Mouse (Mus musculus) layer of hippocampus, adult 9-10 months (tissue): ENCODE data around the gene Shld2.
"Not testable (repeated sequence)": the region's sequence is repeated elsewhere in the genome, so short reads cannot be mapped to it uniquely, and the experiment has no call there.

ENCODE experiments used
- DNase-seq: peaks from one replicate; pipeline ENCODE4 v3.0.0; 2022; ENCODE audit warnings: low spot score

Shld2 gene

DNA sequence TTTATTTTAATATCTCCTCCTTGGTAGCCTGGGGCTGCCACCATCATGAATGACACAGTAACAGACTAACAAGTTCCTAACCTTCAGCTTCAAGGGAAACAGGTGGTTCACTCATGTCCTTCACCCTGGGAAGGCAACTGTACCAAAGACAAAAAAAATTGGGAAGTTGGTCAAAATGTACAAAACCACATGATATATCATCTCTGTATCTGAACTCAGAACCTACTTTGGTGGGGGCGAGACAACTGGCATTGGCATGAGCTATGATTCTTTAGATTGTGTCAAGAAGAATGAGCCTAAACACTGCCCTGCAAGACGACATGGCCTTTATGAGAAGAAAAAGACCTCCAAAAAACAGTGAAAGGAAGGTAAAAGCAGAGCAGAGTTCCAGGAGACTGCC, 29.5 kb downstream of the Shld2 start:
- no peak for DNase-seq

DNA sequence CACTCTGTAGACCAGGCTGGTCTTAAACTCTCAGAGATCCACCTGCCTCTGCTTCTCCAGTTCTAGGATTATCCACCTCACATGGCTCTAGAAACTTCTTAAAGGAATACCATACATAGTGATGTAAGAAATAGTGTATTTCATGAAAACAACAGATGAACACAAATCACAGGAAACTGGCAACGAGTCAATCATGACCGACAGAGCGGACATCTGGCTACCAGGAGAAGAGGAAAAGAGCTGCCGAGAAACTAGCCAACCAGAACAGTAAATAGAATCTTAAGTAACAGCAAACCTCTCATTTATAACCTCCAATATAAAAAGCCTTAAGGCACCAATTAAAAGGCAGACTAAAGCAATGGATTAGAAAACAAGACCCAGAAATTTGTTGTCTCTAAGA, 30.6 kb downstream of the Shld2 start:
- no peak for DNase-seq

DNA sequence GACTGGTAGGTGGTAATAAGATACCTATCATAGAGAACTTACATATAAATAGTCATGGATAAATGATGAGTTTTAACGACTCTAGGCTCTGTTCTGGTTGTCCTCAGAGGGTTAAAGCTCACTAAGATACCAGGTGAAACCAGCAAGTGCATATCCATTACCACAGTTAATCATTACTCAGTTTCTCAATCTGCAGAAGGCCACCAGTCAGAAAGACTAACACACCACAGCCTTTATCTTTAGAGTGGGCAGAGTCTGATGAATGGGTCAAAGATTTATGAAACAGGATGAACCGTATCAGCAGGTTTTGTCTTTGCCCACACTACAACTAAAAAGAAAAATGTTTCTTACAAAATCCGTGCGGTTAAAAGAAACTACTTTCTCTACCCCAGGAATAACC, 35.1 kb downstream of the Shld2 start:
- DNase-seq = no peak

DNA sequence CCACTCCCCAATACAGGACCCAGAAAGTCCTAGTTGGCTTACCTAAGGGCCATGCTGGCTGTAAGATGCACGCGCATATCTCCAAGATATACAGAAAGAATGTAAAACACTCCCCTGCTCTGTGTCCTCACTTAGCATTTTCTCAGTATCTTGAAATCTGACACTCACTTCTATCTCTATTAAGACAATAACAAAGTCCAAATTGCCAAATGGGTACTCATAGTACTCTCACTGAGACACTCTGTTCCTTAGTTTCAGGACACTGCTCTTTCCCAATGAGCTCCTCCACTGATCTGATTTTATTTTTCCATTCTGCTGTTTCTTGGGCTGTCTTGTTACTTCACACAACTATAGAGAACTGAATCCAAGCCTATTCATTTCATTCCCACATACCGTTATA, 36.2 kb downstream of the Shld2 start:
- DNase-seq = no peak

DNA sequence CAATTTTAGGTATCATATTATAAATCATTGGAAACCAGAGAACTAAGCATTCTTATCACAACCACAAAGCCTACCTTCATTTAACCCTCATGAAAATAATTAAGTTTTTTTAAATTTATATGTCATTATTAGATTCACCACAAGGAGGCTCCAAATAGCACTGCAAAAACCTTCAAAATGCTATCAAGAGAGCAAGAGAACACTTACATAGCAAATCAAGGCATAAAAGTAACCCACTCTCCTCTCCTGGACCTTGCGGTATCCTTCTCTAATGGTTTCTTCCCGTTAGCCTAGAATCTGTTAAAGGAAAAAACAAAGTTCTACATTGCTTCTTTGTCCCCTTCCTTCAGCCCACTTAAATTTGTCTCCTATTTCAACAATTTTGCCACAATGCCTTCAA, 37.0 kb downstream of the Shld2 start:
- DNase-seq = no peak

DNA sequence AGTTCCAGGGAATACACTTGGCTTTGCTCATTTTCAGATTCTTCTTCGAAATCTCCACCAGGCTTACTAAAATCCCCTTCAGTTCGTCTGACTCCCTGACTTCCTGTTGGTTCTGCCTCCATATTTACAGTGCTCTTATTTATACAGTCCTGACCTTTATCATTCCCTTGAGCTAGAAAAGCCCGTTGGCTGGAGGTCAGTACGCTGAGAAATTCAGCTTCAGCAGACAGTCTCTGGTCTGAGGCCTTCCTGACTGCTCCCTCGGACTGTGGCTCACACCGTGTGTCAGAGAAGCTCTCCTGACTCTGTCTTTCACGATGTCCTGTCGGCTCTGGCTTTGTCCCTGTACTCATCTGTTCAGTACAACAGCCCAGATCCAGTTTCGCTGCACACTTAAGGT, 42.2 kb downstream of the Shld2 start:
- no peak for DNase-seq

DNA sequence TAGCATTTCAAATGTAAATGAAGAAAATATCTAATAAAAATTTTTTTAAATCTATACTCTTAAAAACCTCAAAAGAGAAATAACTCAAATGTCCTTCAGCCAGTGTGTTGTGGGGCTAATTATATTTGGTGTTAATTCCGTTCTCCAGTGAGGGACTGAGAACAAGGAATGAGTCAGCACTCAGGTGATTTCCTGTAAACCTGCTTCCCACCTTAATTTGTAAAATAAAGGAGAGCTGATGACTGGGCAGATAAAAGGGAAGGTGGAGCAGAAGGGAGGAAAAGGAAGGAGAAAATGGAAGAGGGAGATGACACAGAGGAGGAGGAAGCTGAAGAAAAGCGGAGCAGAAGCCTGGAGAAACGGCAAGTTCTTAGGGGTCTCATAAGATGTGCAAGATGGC, 51.8 kb downstream of the Shld2 start:
- DNase-seq = not testable (repeated sequence)

DNA sequence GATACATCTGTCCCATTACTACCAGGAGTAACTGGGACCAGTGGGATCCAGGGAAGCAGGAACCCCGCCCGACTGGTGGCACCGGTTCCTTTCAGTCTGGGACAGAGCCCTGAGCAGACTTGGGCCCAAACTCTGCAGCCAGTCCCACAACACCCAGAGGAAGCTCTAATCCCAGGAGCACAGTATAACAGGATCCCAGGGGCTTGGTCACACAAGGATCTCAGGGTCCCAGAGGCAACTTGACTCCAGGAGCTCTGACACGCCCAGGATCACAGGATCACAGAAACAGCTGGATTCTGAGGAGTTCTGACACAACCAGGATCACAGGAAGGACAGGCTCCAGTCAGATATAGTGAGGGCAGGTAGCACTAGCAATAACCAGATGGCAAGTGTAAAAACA, 57.0 kb downstream of the Shld2 start:
- no peak for DNase-seq

DNA sequence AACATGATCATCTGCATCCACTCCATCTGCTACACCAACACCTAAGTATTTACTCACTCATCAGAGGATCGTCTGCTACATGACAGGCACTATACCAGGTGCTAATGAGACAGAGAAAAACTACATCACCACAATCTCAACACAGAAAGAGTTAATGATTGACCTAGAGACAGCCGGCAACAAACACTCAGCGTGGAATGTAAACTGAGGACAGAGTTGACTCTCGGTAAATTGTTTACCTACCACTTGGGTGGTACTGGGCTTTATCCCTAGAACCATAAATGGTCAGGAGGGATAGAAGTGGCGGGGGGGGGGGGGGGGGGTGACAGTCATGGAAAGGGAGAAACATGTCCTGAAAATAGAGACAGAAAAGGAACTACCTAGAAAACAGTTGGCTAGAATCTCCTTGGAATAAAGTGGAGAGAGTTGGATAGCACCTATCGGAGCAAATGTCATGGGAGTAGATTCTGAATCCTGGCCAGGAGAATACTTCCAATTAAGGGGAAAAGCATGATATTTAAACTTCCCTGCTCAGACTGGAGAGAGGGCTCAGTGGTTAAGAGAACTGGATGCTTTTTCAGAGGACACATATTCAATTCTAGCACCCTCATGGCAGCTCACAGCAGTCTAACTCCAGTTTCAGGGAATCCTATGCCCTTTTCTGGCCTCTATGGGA, 57.7 kb downstream of the Shld2 start:
- DNase-seq = no peak

DNA sequence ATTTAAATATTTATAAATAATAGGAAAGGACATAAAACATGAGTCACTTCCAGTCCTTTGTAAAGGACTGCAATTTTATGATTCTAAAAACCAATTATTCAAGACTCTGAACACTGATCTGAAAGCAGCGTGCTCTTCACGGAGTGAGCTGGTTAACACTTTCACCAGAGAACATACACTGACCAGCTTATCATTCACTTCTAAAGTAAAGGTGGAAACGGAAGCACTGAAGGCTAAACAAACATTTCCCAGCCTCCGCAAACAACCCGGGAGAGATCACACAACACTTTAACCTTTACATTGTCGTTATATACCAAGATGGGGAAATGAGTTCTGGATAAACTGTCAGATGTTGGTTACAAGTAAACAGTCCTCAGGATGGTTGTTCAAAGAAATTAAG, 69.6 kb downstream of the Shld2 start:
- DNase-seq = no peak

DNA sequence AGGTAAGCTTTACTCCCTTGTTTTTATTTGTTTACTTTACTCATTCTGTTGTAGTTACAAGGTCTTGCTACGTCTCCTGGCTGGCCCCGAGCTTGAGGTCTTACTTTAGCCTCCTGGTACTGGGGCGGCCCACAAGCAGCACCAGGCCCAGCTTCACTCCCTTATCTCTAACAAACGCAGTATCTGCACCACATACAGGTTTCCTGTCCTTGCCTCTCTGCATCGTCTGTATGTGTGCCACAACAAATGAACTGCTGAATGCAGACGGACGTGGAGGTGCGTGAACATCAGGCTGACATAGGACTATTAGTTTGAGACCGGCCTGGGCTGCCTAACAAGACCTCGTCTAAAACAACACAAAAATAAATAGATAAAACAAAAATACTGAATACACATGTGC, 70.0 kb downstream of the Shld2 start:
- DNase-seq = no peak

DNA sequence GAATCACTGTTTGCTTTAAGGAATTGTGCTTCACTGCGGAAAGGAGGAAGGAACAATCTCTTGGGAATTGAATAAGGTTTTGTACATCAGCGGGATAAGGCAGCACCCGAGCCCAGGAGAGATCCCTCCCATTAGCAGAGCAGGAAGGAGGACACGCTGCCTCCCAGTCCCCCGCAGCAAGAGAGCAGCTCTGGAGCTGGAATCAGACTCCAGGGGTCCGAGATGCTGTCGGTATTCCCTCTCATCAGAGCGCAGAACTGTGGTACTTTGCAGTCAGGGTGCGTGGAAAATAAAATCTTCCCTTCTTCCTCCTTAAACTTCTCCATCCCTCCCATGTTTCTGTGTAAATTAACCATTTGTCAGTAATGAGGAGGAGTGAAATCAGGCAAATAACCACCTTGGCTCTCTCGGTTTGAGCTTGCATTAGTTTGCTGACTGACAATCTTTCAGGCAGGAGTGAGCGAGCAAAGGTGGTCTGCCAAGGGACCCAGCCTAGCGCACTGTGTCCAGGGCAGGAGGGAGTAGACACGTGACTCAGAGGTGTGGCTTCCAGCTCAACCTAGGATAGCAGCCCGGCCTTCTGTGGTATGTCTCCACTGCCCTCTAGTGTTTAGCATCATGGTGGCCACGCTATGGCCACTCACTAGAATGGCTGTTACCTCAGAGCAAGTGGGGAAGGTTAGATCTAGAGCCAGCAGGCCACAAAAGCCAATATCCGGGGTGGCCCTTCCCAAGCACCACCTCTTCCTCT, 75.5 kb downstream of the Shld2 start:
- DNase-seq = peak; percentile 9

DNA sequence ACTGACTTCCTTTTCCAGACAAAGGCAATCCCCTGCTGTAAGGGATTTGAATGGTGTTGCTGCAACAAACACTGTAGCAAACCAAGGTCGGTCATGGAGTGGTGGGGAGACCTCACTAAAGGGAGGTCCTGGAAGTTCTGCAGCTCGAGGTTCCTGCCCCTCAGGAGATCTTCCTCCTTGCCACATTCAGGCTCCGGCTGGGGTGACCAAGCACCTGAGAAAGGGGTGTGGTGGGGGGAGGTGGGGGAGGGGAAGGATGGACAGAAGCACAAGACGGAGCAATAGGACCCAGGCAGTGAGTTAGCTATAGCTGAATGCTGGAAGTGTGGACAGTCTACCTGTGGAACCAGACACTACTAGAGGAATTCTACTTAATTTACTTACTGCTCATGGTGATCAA, 76.4 kb downstream of the Shld2 start:
- DNase-seq = no peak

DNA sequence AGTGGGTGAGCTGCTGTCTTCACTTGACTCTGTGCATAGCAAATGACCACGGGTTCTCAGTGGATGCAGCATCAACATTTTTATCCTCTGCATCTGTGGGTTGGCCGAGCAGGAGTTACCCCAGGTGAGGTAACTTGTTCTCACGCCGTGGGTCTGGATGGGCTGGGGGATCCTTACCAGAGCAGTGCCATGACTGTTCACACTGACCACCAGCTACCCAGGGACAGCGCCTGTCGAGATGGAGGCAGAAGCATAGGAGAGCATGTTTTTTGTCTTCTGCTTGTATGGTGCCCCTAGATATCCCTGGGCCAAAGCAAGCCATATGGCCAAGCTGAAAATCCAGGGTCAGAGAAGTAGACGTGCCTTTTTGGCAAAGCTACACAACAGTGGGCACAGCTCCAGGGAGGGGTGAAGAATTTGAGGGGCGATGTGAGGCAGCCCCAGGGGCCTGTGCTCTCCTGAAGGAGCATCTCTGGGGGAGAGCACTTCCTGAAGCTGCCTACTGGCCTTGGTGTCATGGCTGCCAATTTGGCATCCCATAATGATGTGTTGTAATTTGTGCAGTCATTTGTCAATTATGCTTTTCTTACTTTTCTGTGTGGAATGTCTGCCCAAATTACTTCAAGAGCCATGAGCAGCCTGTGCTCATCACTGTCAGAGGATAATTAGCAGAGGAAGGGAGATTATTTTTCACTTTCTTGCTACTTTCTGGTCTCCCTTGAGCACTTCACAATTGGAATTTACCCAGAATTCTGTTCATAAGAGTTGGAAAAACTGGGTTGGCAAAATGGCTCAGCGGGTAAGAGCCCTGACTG, 77.2 kb downstream of the Shld2 start:
- DNase-seq = no peak

DNA sequence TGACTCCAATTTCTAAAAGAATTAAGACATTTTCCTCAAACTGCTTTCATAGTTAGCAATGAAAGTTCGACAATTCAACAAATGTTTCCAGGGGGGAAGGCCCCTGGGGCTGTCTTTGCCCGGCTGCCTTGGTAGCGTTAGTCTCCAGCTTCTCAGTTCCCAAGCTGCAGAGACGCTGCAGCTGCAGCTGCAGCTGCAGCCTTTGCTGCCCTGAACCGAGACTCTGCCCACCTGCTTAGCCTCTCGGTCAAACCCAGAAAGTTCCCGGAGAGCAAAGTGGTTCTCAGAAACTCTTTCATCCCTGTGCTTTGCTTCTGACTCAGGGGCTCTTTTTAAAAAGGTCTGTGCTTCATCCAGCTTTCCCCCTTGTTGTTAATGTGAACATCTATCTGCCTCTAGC, 78.0 kb downstream of the Shld2 start:
- DNase-seq = no peak

DNA sequence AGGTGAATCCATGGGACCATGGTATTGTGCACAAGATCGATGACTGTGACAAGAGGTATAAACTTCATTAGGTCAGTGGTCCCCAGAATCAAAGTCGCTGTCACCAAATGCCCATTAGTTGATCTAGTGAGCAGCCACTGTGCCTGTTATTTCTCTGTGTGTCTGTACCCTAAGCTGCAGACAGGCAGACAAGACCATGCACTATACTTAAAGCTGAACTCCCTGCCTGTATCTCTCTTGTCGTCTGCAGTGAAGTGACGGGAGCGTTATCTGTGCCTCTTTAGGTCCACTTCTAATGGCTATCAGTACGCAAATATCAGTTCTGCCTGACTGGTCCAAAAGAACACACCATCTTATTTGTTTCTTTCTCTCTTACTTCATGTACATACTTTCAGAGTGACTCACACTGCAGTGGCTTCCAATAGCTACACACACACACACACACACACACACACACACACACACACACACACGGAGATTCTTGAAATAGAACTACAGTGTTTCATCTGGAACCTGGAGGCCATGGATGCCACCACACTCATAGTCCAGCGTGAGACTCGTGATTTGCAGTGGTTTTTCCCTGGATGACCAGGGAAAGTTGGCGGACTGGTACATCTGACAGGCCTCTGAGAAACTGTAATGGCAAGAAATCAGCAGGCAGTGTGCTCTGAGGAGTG, 81.3 kb downstream of the Shld2 start:
- no peak for DNase-seq

DNA sequence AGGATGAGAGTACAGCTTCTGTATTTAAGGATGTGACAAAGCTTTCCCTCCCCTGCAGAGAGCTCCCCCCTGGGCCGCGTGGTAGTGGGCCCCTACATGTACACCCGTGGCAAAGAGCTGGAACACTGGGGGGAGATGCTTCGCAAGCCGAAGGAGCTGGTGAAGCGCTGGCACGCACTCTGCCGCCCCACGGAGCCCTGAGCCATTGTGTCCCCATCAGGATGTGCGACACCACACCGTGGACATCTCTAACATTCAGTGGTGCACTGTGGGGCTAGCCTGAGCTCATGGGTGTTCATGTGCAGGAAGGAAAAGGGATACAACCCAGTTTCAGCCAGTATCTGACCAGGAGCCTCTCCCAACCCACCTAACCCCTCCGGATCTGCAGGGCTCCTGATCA, 82.3 kb downstream of the Shld2 start:
- DNase-seq = no peak

DNA sequence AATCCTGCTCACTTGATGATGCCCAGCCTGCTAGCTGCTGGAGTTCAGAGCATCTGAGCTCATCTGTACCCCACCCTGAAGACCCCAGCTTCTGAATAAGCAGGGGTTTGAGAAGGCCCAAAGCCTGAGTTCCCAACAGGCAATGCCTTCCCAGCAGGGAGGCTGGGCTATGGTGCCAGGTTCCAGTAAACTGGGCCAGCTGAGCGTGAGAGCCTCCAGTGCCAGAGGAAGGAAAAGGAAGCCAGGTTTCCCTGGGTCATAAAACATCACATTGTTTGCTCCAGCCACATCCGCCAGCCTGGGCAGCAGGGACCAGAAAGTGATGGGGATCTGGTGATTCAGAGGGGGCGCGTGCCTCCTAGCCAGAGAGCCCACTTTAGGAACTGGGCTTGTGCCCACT, 83.7 kb downstream of the Shld2 start:
- no peak for DNase-seq

DNA sequence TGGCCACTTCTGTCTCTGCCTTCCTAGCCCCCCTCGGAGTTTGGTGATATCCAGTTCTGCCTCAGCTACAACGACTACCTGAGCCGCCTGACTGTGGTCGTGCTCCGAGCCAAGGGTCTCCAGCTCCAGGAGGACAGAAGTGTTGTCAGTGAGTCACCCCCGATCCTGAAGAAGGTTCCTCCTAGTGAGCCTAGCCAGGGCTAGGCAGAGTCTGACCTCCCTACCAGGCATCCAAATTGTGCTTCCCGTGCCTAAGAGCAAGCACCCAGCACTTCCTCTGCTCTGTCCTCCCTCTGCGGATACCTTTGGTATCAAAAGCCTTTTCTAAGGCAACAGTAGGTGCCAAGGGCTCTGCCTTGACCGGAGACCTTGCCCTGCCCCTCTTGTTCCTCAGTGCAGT, 84.3 kb downstream of the Shld2 start:
- no peak for DNase-seq

DNA sequence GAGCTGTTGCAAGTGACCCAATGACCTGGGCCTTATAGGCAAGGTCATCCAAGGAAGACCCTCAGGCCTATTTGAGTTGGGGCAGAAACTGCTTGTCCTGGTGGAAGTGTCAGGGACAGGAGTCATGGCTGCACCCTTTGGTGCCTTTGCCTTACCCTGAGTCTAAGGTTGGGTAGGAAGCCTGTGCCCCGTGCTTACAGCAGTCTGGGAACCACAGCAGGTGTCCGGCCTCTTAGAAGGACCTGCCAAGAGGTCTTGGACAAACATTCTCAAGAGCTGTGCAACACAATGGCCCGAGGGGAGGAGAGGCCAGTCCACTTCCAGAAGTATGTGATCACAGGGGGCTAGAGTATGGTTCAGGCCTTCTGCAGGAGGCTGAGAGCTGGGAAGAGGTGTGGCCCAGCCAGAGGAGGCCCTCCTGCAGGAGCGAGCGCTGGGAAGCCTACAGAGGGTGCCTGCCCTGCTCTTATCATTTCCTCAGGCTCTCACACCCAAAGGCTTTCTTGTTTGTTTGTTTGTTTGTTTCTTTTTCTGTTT, 86.9 kb downstream of the Shld2 start:
- DNase-seq = no peak

DNA sequence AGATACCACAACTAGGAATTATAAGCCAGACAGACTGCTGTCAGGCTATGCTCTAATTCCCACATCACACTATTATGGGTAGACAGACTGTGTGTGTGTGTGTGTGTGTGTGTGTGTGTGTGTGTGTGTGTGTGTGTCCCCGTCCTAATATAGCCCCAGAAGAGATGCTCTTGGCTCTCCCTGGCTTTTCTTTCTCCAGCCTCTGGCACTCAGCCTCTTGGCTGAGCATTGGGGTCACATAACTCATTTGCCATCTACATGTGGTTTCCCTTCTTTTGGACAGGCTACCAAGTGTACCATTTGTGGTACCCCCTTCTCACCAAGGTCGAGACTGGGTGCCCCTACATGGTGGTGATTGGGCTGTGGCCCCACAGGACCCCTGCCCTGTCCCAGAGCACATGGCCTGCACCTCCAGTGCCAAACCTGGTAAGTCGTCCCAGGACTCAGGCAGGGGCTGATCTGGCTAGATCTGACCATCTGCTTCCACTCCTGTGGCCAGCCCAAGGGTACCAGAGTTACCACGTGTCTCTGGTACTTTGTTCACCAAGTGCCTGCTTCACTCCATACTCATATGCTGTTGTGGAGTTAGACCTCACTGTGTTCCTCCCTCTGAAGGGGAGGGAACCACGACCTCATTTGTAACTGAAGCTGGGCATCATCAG, 88.7 kb downstream of the Shld2 start:
- no peak for DNase-seq

DNA sequence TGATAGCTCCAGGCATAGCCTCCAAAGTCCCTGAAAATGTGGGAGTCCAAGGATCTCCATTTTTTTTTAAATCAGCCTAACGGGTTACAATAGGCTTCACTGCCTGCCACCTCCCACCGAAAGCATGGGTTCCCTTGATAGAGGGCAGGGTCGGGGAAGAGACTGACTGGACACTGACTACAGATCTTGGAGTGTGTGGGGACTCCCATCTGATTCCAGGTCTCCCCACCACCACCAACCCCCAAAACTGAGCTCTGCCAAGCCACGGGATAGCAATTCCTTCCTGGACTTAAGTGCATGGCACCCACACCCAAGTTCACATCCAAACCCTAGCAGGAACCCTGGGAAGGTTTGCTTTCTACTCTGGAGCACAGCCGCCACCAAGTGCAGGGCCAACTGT, 89.9 kb downstream of the Shld2 start:
- no peak for DNase-seq
